Mouse (Mus musculus) embryonic facial prominence, embryonic 12.5 days (tissue): ENCODE measurements at regions not wholly inside any gene's neighbourhood (a gene's known extent, or its start where the extent isn't known, plus 50 kb on each side); places are given as distances from the start of the nearest gene placed in this dataset.
"Not testable (repeated sequence)": the region's sequence is repeated elsewhere in the genome, so short reads cannot be mapped to it uniquely, and the experiment has no call there.

Experiments
- ATAC-seq: fragments of 200-750 bp; cut with Nextera tagmentation; 2 replicates; pipeline ENCODE4 v1.8.0; 2017; ENCODE audit not compliant: insufficient number of reproducible peaks, insufficient read depth, low FRiP score, low TSS enrichment
- H3K27ac ChIP-seq: fragments of 300-500 bp; sonication (generic); 2 replicates; pipeline ENCODE4 v1.5.1; 2016; ENCODE audit warnings: mild to moderate bottlenecking
- H3K27me3 ChIP-seq: fragments of 300-500 bp; sonication (generic); 2 replicates; pipeline ENCODE4 v1.6.1; 2016; ENCODE audit warnings: mild to moderate bottlenecking, moderate library complexity
- H3K36me3 ChIP-seq: fragments of 300-500 bp; sonication (generic); 2 replicates; pipeline ENCODE4 v1.6.1; 2016; ENCODE audit warnings: mild to moderate bottlenecking
- H3K4me1 ChIP-seq: fragments of 300-500 bp; sonication (generic); 2 replicates; pipeline ENCODE4 v1.6.1; 2016
- H3K4me2 ChIP-seq: fragments of 300-500 bp; sonication (generic); replicated peaks from 2 replicates; pipeline ENCODE4 v1.6.1; 2016; ENCODE audit warnings: mild to moderate bottlenecking, moderate library complexity
- H3K4me3 ChIP-seq: fragments of 300-500 bp; sonication (generic); 2 replicates; pipeline ENCODE4 v1.5.1; 2016; ENCODE audit warnings: mild to moderate bottlenecking
- H3K9ac ChIP-seq: fragments of 300-500 bp; sonication (generic); 2 replicates; pipeline ENCODE4 v1.6.1; 2016; ENCODE audit warnings: mild to moderate bottlenecking, moderate library complexity
- H3K9me3 ChIP-seq: fragments of 300-500 bp; sonication (generic); 2 replicates; pipeline ENCODE4 v1.6.1; 2016; ENCODE audit warnings: mild to moderate bottlenecking, moderate library complexity
- WGBS: fragments of 180-500 bp; shearing (Covaris S2); methylation state at CpG from one replicate; pipeline ENCODE4 v1.1.7; 2016; 5-methylcytosine and 5-hydroxymethylcytosine counted together

DNA sequence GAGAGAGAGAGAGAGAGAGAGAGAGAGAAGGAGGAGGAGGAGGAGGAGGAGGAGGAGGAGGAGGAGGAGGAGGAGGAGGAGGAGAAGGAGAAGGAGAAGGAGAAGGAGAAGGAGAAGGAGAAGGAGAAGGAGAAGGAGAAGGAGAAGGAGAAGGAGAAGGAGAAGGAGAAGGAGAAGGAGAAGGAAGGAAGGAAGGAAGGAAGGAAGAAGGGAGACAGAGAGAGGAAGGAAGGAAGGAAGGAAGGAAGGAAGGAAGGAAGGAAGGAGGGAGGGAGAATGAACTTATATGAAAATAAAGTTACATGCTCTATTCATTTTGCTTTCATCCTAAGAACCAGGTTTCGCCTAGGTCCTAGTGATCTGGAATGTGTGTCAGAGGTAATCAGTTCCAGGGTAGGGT is 302.4 kb upstream of the Irx2 start:
- H3K4me3 ChIP-seq, H3K9me3 ChIP-seq, H3K4me1 ChIP-seq, H3K4me2 ChIP-seq, H3K36me3 ChIP-seq, H3K27me3 ChIP-seq, ATAC-seq, H3K27ac ChIP-seq, H3K9ac ChIP-seq: not testable (repeated sequence)
- 72% methylated on average over 1 of the region's 1 CpGs for WGBS

DNA sequence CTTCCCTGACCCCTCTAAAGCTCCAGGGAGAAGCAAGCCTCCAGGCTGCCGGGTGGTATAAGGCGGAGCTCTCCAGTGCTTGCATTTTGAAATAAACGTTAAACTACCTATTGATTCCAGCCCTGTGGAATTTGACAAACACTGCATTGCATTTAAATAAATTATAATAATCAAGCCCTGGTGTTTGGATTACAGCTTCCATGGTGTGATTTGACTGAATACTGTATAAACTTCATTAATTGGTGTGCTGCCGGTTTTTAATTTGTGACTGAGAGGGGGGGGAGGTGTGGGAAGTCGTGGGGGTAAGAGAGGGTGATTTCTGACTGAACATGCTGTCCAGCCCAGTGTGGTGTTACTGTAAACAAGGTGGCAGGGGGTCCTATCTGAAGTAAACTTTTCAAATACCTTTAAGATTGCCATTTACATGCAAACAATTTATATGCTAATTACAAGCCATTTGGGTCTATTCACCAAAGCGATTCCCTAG is 282.9 kb upstream of the Irx2 start:
- Histone ChIP-seq H3K36me3 (no peaks in the 10 kb centered on the region), H3K4me1 (no peaks in the 10 kb centered on the region), H3K27ac (no peak overlapping the region), H3K4me3 (no peak overlapping the region), H3K9ac (no peak overlapping the region), H3K4me2 (no peak overlapping the region), H3K9me3 (no peaks in the 10 kb centered on the region), H3K27me3 (0 out of 2 replicates have a peak, but pooled peaks cover 3% of the 10 kb centered on the region)
- 9% methylated on average over 6 of the region's 6 CpGs for WGBS
- no peak for ATAC-seq

DNA sequence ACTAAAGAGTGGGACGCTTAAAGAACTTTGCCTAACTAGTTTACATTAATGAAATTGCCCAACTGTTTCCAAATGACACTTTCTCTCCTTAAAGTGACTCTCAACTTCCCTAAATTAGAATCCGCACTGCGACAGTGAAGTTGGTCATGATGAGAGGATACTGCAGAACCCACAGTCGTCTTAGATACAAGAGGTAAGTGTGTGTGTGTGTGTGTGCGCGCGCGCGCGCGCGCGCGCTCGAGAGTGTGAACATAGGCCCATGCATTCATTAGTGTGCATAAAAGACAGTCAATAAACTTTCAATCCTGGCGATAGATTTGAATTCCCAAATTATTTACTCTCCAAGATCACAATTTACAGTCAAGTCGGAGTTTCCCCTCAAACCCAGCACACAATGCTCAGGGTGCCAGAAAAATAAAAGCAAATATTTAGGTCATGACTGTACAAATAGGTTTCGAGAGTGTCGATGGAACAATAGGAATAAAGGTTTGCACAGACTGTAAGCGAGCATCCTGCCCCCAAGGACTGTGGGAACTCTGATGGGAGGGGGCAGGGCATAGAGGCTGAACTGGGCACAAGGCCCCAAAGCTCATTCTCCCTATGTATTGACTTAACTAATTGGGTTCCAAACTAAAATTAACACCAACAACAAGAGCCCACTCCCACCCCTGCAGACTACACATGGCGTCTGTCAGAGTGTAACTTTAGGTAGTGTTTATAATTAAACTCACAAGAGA is 282.2 kb upstream of the Irx2 start:
- H3K36me3 ChIP-seq = no peaks in the 10 kb centered on the region
- H3K4me3 ChIP-seq = no peak overlapping the region
- no peak overlapping the region for H3K9ac ChIP-seq
- ATAC-seq = peak; percentile 64; the same call in 1 of the 2 replicates
- no peak overlapping the region for H3K4me2 ChIP-seq
- H3K9me3 ChIP-seq = no peaks in the 10 kb centered on the region
- 0 out of 2 replicates have a peak, but pooled peaks cover 3% of the 10 kb centered on the region for H3K27me3 ChIP-seq
- 29% methylated on average over 21 of the region's 21 CpGs for WGBS
- H3K4me1 ChIP-seq = no peaks in the 10 kb centered on the region
- H3K27ac ChIP-seq = no peak overlapping the region

DNA sequence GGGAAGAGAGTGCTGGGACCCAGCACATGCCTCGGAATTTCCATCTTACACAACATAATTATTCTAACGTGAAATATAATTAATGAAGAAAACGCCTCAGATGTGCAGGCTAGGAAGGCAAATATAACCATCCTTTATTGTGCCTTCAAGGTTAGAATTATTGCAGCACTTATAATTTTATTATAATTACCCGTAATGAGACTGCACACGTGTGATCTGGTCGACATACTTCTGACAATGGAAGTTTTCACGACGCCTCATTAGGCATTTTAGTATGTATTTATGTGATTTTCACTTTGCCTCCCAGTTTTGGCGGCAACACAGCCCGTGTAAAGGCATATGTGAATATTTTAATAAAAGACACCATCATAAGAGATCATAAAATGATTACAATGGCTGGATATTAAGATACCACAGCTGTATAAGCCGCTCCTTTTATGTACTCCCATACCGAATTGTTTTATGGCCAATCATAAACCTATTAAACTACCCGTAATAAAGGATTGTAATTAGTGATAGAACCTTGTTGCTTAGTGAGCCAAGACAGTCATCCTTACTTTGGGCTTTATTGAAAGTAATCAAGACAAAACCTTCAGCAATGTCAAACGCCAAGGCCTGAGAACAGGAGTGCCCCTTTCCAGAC is 281.6 kb upstream of the Irx2 start:
- Histone ChIP-seq H3K36me3 (no peaks in the 10 kb centered on the region), H3K9ac (no peak overlapping the region), H3K4me2 (no peak overlapping the region), H3K4me3 (no peak overlapping the region), H3K9me3 (no peaks in the 10 kb centered on the region), H3K27ac (no peak overlapping the region), H3K4me1 (no peaks in the 10 kb centered on the region), H3K27me3 (0 out of 2 replicates have a peak, but pooled peaks cover 6% of the 10 kb centered on the region)
- no peak for ATAC-seq
- WGBS = 84% methylated on average over 14 of the region's 14 CpGs

DNA sequence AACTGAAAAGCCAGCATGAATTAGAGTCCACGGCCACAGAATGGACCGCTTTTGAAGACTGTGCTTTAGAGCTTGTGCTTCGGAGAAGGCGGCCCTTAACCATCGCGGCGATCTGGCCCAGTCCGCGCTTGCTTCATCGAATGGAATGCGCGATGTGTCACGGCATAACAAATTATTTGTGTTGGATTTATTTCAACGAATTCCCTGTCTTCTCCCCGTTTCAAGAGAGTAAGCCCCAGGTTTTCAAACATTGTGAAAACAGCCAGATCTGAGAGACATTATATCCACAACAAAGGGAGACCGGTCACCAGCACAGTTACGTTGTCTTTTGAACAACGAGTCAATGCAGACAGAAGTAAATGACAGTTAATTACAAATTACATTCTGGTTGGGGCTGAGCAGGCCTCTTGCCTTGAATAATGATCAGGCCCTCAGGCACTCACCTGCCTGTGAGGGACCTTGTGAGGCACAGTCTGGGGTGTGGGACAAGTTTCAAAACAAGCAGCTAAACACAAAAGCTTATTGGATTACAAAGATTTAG is 275.9 kb upstream of the Irx2 start:
- Histone ChIP-seq H3K9ac (no peak overlapping the region), H3K4me2 (no peak overlapping the region), H3K36me3 (no peaks in the 10 kb centered on the region), H3K27me3 (0 out of 2 replicates have a peak, but pooled peaks cover 6% of the 10 kb centered on the region), H3K4me1 (no peaks in the 10 kb centered on the region; the same call in 1 of the 2 replicates), H3K27ac (no peak overlapping the region), H3K9me3 (no peaks in the 10 kb centered on the region), H3K4me3 (no peak overlapping the region)
- 48% methylated on average over 18 of the region's 18 CpGs for whole genome bisulfite sequencing
- no peak for ATAC-seq

DNA sequence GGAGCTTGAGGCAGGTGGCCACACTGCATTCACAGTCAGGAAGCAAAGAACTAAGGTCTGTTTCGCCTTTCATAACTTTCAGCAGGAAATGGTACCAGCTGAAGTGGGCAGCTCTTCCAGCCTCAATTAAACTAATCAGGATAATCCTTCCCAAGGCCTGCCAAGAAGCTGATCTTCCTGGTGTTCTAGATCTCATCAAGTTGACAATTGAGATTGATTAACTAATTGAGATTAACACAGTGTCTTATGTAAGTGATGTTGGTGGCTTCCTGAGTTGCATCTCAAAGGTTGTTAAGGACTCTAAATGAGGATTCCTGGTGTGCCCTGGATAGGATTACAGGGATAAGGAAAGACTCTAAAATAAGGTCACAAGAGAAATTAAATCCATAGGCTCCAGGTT is 273.3 kb upstream of the Irx2 start:
- no peaks in the 10 kb centered on the region for H3K9me3 ChIP-seq
- WGBS = 64% methylated on average over 1 of the region's 1 CpGs
- H3K27ac ChIP-seq = no peak overlapping the region
- H3K4me1 ChIP-seq = no peaks in the 10 kb centered on the region; the same call in 1 of the 2 replicates
- H3K4me2 ChIP-seq = no peak overlapping the region
- 0 out of 2 replicates have a peak, but pooled peaks cover 8% of the 10 kb centered on the region for H3K27me3 ChIP-seq
- no peak for ATAC-seq
- H3K4me3 ChIP-seq = no peak overlapping the region
- H3K9ac ChIP-seq = no peak overlapping the region
- H3K36me3 ChIP-seq = no peaks in the 10 kb centered on the region

DNA sequence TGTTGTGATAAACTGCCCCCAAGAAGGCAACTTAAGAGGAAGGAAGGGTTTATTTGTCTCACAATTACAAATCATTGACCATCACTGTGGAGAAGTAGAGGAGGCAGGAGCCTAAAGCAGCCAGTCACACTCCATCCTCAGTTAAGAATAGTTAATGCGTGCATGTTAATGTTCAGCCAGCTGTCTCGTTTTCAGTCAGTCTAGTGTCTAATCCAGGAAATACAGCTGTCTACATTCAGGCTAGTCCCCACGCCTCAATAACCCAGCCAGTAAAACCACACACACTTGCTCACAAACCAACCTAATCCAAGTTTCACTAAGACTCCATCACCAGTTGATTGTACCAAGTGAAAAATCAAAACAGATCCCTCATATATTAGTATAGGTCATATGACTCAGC is 272.8 kb upstream of the Irx2 start:
- H3K4me3 ChIP-seq = no peak overlapping the region
- ATAC-seq = no peak
- no peaks in the 10 kb centered on the region; the same call in 1 of the 2 replicates for H3K4me1 ChIP-seq
- H3K9ac ChIP-seq = no peak overlapping the region
- no peaks in the 10 kb centered on the region for H3K9me3 ChIP-seq
- no peak overlapping the region for H3K27ac ChIP-seq
- WGBS = 77% methylated on average over 3 of the region's 3 CpGs
- H3K4me2 ChIP-seq = no peak overlapping the region
- H3K27me3 ChIP-seq = 0 out of 2 replicates have a peak, but pooled peaks cover 8% of the 10 kb centered on the region
- H3K36me3 ChIP-seq = no peaks in the 10 kb centered on the region

DNA sequence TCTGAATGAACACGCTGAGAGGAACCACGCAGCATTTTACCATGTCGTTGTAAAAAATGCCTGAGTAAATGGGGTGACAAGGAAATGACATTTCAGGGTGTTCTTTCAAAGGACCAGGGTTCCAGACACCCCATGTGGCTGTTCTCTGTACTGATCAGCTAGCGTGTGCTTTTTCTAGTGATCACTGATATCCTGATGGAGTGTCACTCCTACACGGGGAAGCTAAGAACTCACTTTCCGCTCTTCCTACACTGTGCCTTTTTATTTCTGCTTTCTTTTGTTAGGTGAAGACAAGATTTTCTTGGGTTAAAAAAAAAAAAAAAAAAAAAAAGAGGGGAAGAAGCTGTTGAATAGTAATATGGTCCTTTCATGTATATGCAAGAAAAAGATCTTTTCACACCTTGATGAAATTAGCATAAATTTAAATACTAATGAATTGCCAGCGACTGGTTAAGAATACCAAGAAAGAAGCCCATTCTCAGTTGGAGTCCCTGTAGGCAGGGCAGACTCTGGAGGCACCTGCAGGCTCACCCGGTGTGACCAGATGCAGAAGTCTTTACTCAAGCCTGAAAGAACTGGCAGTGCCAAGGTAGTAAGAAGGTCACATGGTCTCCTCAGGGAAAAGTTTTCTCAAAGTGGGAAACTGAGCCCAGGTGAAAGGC is 270.2 kb upstream of the Irx2 start:
- Histone ChIP-seq H3K36me3 (no peaks in the 10 kb centered on the region), H3K9me3 (no peaks in the 10 kb centered on the region), H3K27ac (no peak overlapping the region), H3K27me3 (peaks cover 11% of the 10 kb centered on the region; the same call in 1 of the 2 replicates), H3K4me1 (no peaks in the 10 kb centered on the region), H3K4me2 (no peak overlapping the region), H3K9ac (no peak overlapping the region), H3K4me3 (no peak overlapping the region)
- ATAC-seq = no peak
- WGBS = 43% methylated on average over 8 of the region's 8 CpGs

DNA sequence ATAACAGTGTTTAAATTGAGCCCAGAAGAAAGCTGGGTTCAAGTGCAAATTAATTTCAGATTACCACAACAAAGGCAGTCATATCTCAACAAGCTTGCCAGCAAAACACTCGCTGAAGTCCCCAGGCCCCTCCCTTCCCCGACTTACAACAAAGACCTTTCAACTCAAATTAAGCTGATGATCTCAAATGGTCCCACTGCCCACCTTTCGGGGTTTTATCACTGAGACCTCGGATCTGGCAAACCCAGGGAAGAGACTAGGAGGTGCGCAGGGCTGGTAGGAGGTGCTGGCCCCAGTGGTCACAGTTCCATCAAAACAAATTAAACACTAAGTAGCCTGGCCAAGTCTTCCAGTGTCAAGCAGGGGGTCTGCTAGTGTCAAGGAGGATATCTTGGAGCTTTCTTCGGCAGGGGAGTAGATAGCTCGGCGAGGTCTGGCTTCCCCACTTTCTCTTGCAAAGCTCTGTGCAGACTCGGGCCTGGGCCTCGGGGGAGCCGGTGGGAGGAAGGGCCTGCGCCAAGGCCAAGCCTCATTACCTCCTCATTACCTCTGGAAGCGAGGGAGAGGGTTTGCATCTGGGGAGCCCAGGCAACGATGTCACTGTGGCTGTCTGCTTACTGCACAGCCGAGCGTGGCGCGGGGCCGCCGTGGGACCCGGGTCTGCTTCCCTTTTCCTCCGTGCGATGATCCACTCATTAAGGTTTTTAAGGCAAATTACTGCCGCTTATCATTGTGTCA is 262.9 kb upstream of the Irx2 start:
- peak; percentile 72; the same call in 1 of the 2 replicates for ATAC-seq
- no peak overlapping the region for H3K9ac ChIP-seq
- H3K36me3 ChIP-seq = no peaks in the 10 kb centered on the region
- no peaks in the 10 kb centered on the region for H3K9me3 ChIP-seq
- H3K27ac ChIP-seq = no peak overlapping the region
- H3K27me3 ChIP-seq = peaks cover 29% of the 10 kb centered on the region; the same call in 1 of the 2 replicates
- 13% methylated on average over 24 of the region's 24 CpGs for WGBS
- H3K4me1 ChIP-seq = peaks cover 11% of the 10 kb centered on the region
- peak overlapping the region; percentile 40 for H3K4me2 ChIP-seq
- H3K4me3 ChIP-seq = no peak overlapping the region

DNA sequence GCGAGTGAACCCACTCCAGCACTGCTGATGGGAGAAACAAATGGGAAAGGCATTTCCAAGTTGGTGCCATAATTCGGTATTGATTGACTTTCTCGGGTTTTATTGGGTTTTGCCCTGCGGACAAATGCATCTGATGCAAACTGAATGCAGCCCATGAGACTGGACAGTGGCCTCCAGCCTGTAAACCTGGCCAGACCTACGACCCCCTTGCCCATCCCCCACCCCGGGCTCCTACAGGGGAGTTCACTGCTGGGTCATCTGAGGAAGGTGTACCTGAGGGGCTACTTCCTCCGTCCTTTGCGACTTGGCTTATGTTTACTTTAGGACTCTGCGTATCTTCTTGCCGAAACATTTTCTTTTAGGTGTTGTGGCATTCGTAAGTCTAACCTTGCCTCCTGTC is 262.3 kb upstream of the Irx2 start:
- no peak overlapping the region for H3K9ac ChIP-seq
- no peak for ATAC-seq
- peaks cover 11% of the 10 kb centered on the region for H3K4me1 ChIP-seq
- peaks cover 34% of the 10 kb centered on the region; the same call in 1 of the 2 replicates for H3K27me3 ChIP-seq
- WGBS = 40% methylated on average over 11 of the region's 11 CpGs
- H3K4me2 ChIP-seq = peak overlapping the region; percentile 40
- H3K27ac ChIP-seq = no peak overlapping the region
- no peak overlapping the region for H3K4me3 ChIP-seq
- no peaks in the 10 kb centered on the region for H3K36me3 ChIP-seq
- no peaks in the 10 kb centered on the region for H3K9me3 ChIP-seq

DNA sequence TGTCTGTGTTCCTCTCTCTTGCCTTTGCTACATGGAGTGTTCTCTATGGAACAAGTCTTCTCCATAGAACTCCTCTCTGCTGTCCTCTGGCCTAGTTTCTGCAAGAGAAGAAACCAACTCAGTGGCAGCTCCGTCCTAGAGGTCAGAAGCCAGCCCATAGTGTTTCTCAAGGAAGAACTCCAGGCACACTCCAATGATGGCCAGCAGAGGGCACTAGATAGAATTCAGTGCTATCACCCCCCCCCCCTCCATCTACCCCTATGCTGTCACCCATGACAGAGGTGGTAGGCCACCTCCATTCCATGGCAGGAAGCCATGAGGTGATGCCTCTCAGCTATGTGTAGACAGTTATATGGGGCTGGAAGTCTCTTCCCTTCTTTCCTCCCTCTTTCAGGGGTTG is 258.5 kb upstream of the Irx2 start:
- H3K4me1 ChIP-seq = peaks cover 10% of the 10 kb centered on the region
- H3K27me3 ChIP-seq = peaks cover 21% of the 10 kb centered on the region; the same call in 1 of the 2 replicates
- no peaks in the 10 kb centered on the region for H3K36me3 ChIP-seq
- H3K9me3 ChIP-seq = no peaks in the 10 kb centered on the region
- no peak for ATAC-seq
- no peak overlapping the region for H3K9ac ChIP-seq
- H3K4me3 ChIP-seq = no peak overlapping the region
- no peak overlapping the region for H3K4me2 ChIP-seq
- no peak overlapping the region for H3K27ac ChIP-seq
- WGBS = 83% methylated on average over 1 of the region's 1 CpGs
